Mouse (Mus musculus): ENCODE measurements at regions not wholly inside any gene's neighbourhood (a gene's known extent, or its start where the extent isn't known, plus 50 kb on each side); places are given as distances from the start of the nearest gene placed in this dataset.

GRCm38 (mm10) chr13:37495272-37495932, 150.4 kb downstream of the Ly86 start:
- no peaks in the 10 kb centered on the region for H3K36me3 ChIP-seq (ENCODE audit: insufficient read depth, low read length)
- no peaks in the 10 kb centered on the region for H3K9me3 ChIP-seq (ENCODE audit: low read length)
- peaks cover 17% of the 10 kb centered on the region for H3K4me1 ChIP-seq (replicated peaks; ENCODE audit: low read depth, low read length)
- TF ChIP-seq POU5F1 (IDR thresholded peaks at IDR 0.05; ENCODE audit: borderline replicate concordance, low read length) (no peak), NANOG (IDR thresholded peaks at IDR 0.05; ENCODE audit: borderline replicate concordance, low read length) (no peak), CTCF (conservative IDR thresholded peaks at IDR 0.05; ENCODE audit: low read length) (no peak)
- H3K4me3 ChIP-seq (replicated peaks; ENCODE audit: low read length), result no peak overlapping the region
- no peaks in the 10 kb centered on the region for H3K27me3 ChIP-seq (ENCODE audit: insufficient read depth, low read length)

DNA sequence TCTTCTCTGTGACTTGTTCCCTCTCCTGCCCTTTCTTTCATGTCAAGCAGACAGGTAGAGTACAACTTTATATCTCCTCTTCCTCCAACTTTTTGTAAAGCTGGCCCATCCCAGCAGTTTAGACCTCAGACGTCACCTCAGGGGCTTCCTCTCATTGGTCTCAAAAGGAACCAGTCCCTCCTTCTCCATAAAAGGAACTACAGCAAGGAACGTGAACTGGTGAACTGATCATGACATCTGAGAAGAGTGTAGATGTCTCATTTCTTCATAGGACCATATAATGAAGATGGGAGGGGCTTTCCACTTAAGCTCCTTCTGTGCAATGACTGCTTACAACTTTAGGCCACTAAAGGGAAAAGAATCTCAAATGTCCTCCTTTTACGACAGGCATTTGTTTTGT, 153.0 kb downstream of the Ly86 start:
- H3K4me1 ChIP-seq (replicated peaks; ENCODE audit: low read depth, low read length), result peaks cover 5% of the 10 kb centered on the region; the same call in 1 of the 2 replicates
- H3K27me3 ChIP-seq (ENCODE audit: insufficient read depth, low read length), result peaks cover 5% of the 10 kb centered on the region
- TF ChIP-seq NANOG (IDR thresholded peaks at IDR 0.05; ENCODE audit: borderline replicate concordance, low read length) (no peak), CTCF (conservative IDR thresholded peaks at IDR 0.05; ENCODE audit: low read length) (no peak), POU5F1 (IDR thresholded peaks at IDR 0.05; ENCODE audit: borderline replicate concordance, low read length) (no peak)
- no peaks in the 10 kb centered on the region for H3K9me3 ChIP-seq (ENCODE audit: low read length)
- no peak overlapping the region for H3K4me3 ChIP-seq (replicated peaks; ENCODE audit: low read length)
- no peaks in the 10 kb centered on the region for H3K36me3 ChIP-seq (ENCODE audit: insufficient read depth, low read length)

DNA sequence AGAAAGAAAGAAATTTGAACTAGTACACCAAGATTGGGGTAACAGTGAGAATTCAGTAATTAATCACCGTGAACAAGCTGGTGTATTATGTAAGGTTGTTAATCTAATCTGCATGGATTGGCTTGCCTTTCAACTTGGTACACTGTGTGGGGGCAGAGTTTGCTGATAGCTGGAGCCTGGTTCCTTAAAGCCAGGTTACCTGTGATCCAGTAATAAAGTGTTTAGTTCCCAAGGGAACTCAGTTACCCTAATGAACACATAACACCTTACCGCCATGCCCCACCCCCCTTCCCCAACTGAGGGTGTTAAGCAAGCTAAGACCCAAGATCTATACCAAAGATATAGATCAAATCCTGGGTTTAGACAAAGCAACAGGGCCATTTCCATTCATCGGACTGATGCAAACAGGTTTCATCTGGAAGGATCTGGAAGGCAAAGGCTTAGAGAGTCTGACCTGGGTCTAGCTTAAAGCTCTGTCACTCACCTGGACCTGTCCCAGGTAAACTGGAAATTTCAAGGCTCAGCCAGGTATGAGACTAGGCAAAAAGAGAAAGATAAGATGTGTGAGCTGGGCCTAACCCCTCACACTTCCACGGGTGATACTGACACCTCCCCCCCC, 155.8 kb downstream of the Ly86 start:
- Histone ChIP-seq H3K9me3 (ENCODE audit: low read length) (no peaks in the 10 kb centered on the region), H3K4me3 (replicated peaks; ENCODE audit: low read length) (no peak overlapping the region), H3K27me3 (ENCODE audit: insufficient read depth, low read length) (peaks cover 5% of the 10 kb centered on the region), H3K36me3 (ENCODE audit: insufficient read depth, low read length) (no peaks in the 10 kb centered on the region), H3K4me1 (replicated peaks; ENCODE audit: low read depth, low read length) (peaks cover 7% of the 10 kb centered on the region; the same call in 1 of the 2 replicates)
- TF ChIP-seq POU5F1 (IDR thresholded peaks at IDR 0.05; ENCODE audit: borderline replicate concordance, low read length) (no peak), CTCF (conservative IDR thresholded peaks at IDR 0.05; ENCODE audit: low read length) (no peak), NANOG (IDR thresholded peaks at IDR 0.05; ENCODE audit: borderline replicate concordance, low read length) (no peak)

DNA sequence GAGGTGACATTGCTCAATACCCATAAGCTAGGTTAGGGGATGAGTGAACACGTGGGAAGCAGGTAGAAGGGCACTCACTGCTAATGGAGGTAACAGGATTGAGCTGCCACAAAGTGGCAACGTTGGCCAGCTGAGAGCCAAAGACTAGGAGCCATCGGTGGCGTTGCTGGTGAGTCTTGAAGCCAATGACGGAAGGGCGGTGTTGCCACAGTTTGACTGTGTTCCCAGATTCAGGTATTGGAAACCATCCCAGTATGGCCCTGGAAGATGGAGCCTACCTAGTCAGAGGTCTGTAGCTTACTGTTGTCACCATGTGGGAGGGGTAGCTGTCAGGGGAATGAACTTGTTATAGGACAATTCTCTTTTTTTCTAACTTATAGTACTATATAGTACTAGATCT, 158.4 kb downstream of the Ly86 start:
- Histone ChIP-seq H3K4me3 (replicated peaks; ENCODE audit: low read length) (no peak overlapping the region), H3K27me3 (ENCODE audit: insufficient read depth, low read length) (peaks cover 5% of the 10 kb centered on the region), H3K9me3 (ENCODE audit: low read length) (no peaks in the 10 kb centered on the region), H3K36me3 (ENCODE audit: insufficient read depth, low read length) (no peaks in the 10 kb centered on the region), H3K4me1 (replicated peaks; ENCODE audit: low read depth, low read length) (peaks cover 28% of the 10 kb centered on the region)
- TF ChIP-seq NANOG (IDR thresholded peaks at IDR 0.05; ENCODE audit: borderline replicate concordance, low read length) (no peak), POU5F1 (IDR thresholded peaks at IDR 0.05; ENCODE audit: borderline replicate concordance, low read length) (no peak), CTCF (conservative IDR thresholded peaks at IDR 0.05; ENCODE audit: low read length) (no peak)

DNA sequence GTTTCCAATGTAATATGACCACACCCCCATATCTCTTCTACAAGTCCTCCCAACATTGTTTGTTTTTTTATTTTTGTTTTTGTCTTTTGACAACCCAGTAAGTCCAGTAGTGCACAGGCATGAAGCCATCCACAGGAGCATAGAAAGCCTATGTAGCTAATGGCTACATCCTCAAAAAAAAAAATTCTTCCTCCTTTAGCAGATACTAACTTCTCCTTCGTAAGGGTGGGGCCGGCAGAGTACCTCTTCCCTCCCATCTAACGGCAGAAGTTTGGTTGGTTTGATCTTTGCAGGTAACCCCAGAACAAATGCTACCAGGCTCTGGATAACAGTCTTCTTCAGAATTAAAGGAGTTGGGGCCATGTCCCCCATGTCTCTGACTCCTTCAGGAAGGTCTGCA, 158.9 kb downstream of the Ly86 start:
- Histone ChIP-seq H3K4me3 (replicated peaks; ENCODE audit: low read length) (no peak overlapping the region), H3K9me3 (ENCODE audit: low read length) (no peaks in the 10 kb centered on the region), H3K27me3 (ENCODE audit: insufficient read depth, low read length) (peaks cover 8% of the 10 kb centered on the region), H3K36me3 (ENCODE audit: insufficient read depth, low read length) (no peaks in the 10 kb centered on the region), H3K4me1 (replicated peaks; ENCODE audit: low read depth, low read length) (peaks cover 29% of the 10 kb centered on the region)
- TF ChIP-seq CTCF (conservative IDR thresholded peaks at IDR 0.05; ENCODE audit: low read length) (no peak), POU5F1 (IDR thresholded peaks at IDR 0.05; ENCODE audit: borderline replicate concordance, low read length) (no peak), NANOG (IDR thresholded peaks at IDR 0.05; ENCODE audit: borderline replicate concordance, low read length) (no peak)

- peaks cover 31% of the 10 kb centered on the region for H3K4me1 ChIP-seq (replicated peaks; ENCODE audit: low read depth, low read length)
- no peak overlapping the region for H3K4me3 ChIP-seq (replicated peaks; ENCODE audit: low read length)
- H3K9me3 ChIP-seq (ENCODE audit: low read length), result no peaks in the 10 kb centered on the region
- H3K36me3 ChIP-seq (ENCODE audit: insufficient read depth, low read length), result no peaks in the 10 kb centered on the region
- TF ChIP-seq NANOG (IDR thresholded peaks at IDR 0.05; ENCODE audit: borderline replicate concordance, low read length) (no peak), CTCF (conservative IDR thresholded peaks at IDR 0.05; ENCODE audit: low read length) (no peak), POU5F1 (IDR thresholded peaks at IDR 0.05; ENCODE audit: borderline replicate concordance, low read length) (no peak)
- peaks cover 10% of the 10 kb centered on the region for H3K27me3 ChIP-seq (ENCODE audit: insufficient read depth, low read length)
Measured at GRCm38 (mm10) chr13:37504373-37504772, 159.4 kb downstream of the Ly86 start.

GRCm38 (mm10) chr13:37505617-37506016, 160.6 kb downstream of the Ly86 start:
- Histone ChIP-seq H3K9me3 (ENCODE audit: low read length) (no peaks in the 10 kb centered on the region), H3K36me3 (ENCODE audit: insufficient read depth, low read length) (no peaks in the 10 kb centered on the region), H3K4me3 (replicated peaks; ENCODE audit: low read length) (no peak overlapping the region), H3K27me3 (ENCODE audit: insufficient read depth, low read length) (peaks cover 22% of the 10 kb centered on the region), H3K4me1 (replicated peaks; ENCODE audit: low read depth, low read length) (peaks cover 39% of the 10 kb centered on the region)
- TF ChIP-seq POU5F1 (IDR thresholded peaks at IDR 0.05; ENCODE audit: borderline replicate concordance, low read length) (no peak), CTCF (conservative IDR thresholded peaks at IDR 0.05; ENCODE audit: low read length) (no peak), NANOG (IDR thresholded peaks at IDR 0.05; ENCODE audit: borderline replicate concordance, low read length) (no peak)

DNA sequence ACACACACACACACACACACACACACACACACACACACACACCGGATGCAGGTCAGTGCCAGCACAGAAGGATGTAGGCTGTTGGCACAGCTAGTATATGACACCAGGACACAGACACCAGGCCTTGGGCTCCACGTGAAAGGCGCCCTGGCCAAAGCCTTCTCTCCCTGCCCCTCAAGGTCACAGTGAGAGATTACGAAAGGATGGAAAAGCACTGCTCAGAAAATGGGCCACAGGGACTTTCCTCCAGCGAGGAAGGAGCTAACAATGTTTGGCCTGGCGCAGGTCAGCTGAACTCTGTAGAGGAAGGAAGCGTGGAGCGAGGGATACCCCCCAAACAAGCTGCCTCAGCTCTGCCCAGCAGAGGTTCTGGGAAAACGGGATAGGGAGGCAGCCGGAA, 161.0 kb downstream of the Ly86 start:
- TF ChIP-seq CTCF (conservative IDR thresholded peaks at IDR 0.05; ENCODE audit: low read length) (no peak), POU5F1 (IDR thresholded peaks at IDR 0.05; ENCODE audit: borderline replicate concordance, low read length) (no peak), NANOG (IDR thresholded peaks at IDR 0.05; ENCODE audit: borderline replicate concordance, low read length) (no peak)
- H3K9me3 ChIP-seq (ENCODE audit: low read length), result no peaks in the 10 kb centered on the region
- H3K4me3 ChIP-seq (replicated peaks; ENCODE audit: low read length), result no peak overlapping the region

More for the DNA sequence above, 161.0 kb downstream of the Ly86 start:
- Histone ChIP-seq H3K27me3 (ENCODE audit: insufficient read depth, low read length) (peaks cover 23% of the 10 kb centered on the region), H3K36me3 (ENCODE audit: insufficient read depth, low read length) (no peaks in the 10 kb centered on the region), H3K4me1 (replicated peaks; ENCODE audit: low read depth, low read length) (peaks cover 39% of the 10 kb centered on the region)
